Mouse (Mus musculus): ENCODE results near the gene Evx2.

The Evx2 gene

GRCm38 (mm10) chr2:74647082-74647864 is 12.1 kb downstream of the Evx2 start:
- in situ Hi-C loops (cut with MboI, MseI), result no loop called here

- in situ Hi-C loops (cut with MboI, MseI), result no loop called here
These were observed 13.7 kb downstream of the Evx2 start for GRCm38 (mm10) chr2:74645631-74646030.

GRCm38 (mm10) chr2:74642431-74642830 is 16.9 kb downstream of the Evx2 start:
- in situ Hi-C loops (cut with MboI, MseI), result no loop called here

- in situ Hi-C loops (cut with MboI, MseI), result no loop called here
These were observed 23.9 kb downstream of the Evx2 start for GRCm38 (mm10) chr2:74635412-74635811.

GRCm38 (mm10) chr2:74620368-74620767 is 39.0 kb downstream of the Evx2 start:
- in situ Hi-C loops (cut with MboI, MseI), result no loop called here

GRCm38 (mm10) chr2:74619676-74620246 is 39.6 kb downstream of the Evx2 start:
- in situ Hi-C loops (cut with MboI, MseI), result no loop called here

GRCm38 (mm10) chr2:74617706-74618105 is 41.7 kb downstream of the Evx2 start:
- in situ Hi-C loops (cut with MboI, MseI), result no loop called here

GRCm38 (mm10) chr2:74611406-74611805 is 48.0 kb downstream of the Evx2 start:
- in situ Hi-C loops (cut with MboI, MseI), result no loop called here

GRCm38 (mm10) chr2:74609350-74609749 is 50.0 kb downstream of the Evx2 start:
- in situ Hi-C loops (cut with MboI, MseI), result no loop called here

GRCm38 (mm10) chr2:74606087-74606760 is 53.1 kb downstream of the Evx2 start:
- in situ Hi-C loops (cut with MboI, MseI), result no loop called here

GRCm38 (mm10) chr2:74604011-74604410 is 55.3 kb downstream of the Evx2 start:
- in situ Hi-C loops (cut with MboI, MseI), result no loop called here

Measured in regulatory T cell (primary cell).